Mouse (Mus musculus): Measurements from ENCODE around the gene Tenm2.

Gene Tenm2

GRCm38 (mm10) chr11:36481524-36481923 is 754.2 kb downstream of the Tenm2 start:
- no peak for DNase-seq (ENCODE audit: low spot score)

GRCm38 (mm10) chr11:36481086-36481485 is 754.7 kb downstream of the Tenm2 start:
- DNase-seq (ENCODE audit: low spot score): no peak

DNA sequence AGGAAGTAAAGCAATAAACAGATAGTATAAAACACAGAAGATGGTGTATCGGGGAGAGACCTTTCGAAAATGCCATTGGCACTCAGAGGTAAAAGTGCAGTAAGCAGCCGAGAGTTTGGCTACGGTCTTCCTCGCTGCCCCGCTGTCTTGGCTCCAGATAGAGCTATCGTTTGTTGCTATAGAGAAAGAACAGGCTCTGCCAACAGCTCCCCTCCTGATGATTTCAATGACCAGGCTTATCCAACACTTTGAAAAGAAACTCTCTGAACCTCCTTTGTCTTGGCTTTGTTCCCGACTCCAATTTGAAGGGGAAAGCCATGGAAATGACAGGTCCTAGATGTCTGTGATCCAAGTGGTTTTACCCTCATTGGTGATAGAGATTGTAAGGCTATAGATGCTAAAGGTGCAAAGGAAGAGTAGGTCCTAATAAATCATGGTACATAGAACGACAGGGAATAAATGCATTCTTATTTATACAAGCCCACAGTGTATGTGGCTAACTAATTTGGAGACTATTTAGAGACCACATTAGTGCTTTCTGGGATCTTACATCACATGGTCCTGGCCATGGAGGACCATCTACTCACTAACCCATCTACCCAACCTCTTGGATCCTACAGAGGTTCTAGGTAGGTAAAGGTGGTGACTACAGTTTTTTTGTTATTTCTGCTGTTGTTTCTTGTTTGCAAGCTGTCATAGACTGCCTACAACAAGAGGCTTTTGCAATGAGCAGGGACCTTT is 765.8 kb downstream of the Tenm2 start:
- DNase-seq (ENCODE audit: low spot score): no peak

DNA sequence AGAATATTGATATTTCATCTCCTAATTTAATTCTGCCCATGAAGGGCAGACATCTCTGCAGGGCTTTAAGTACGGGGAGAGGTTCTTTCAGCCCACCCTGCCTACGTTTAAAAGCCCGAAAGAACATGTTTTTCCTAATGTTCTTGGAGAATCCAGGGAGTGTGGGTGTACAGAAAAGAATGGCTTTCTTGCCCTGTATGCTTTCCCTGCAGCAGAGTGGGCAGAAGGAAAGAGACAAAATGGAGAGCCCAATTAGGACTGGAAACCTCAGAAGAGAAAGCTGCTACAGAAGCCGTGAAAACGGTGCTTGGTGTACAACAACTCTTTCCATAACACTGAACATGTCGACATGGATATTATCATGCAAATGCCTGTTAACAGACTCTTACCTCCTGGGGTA is 777.3 kb downstream of the Tenm2 start:
- no peak for DNase-seq (ENCODE audit: low spot score)

- DNase-seq (ENCODE audit: low spot score): no peak
Observed at GRCm38 (mm10) chr11:36454076-36454475, 781.7 kb downstream of the Tenm2 start.

- DNase-seq (ENCODE audit: low spot score): no peak
Observed at GRCm38 (mm10) chr11:36452436-36452835, 783.3 kb downstream of the Tenm2 start.

GRCm38 (mm10) chr11:36446351-36446750 is 789.4 kb downstream of the Tenm2 start:
- no peak for DNase-seq (ENCODE audit: low spot score)

- no peak for DNase-seq (ENCODE audit: low spot score)
Observed at GRCm38 (mm10) chr11:36443821-36444220, 791.9 kb downstream of the Tenm2 start.

DNA sequence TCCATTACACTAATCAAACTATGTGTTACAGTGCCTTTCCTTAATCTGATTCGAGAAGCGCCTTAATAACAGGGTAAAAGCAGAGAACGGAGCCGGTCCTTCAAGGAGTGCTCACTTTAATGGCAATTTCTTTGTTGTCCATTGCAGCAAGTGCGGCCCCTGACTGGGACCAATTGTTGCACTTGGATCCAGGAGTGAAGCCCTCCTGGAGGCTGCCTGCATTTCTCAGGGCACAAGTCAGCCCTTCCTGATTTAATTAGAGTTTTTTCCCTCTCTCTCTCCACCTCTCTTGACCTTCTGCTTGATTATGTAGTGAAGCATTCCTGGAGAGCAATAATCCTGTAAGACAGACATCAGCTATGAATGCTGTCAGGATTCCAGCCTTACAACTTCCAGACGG is 794.0 kb downstream of the Tenm2 start:
- no peak for DNase-seq (ENCODE audit: low spot score)

DNA sequence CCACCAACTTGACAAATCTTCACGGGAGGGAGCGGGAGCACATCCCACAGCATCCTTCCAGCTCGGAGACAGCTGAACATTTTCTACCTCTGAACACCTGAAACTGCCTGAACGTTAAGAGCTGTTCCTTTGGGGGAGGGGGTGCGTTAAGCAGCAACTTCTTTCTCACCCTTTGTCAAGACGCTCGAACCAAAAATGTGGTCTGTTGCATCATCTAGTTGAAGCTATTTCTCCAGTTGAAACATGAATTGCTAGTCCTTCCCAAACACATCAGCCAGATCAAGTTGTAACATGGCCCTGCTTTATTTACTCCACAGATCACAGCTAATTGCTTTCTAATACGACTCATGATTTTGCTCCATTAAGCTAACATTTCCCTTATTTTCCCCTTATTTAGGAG is 799.5 kb downstream of the Tenm2 start:
- DNase-seq (ENCODE audit: low spot score): no peak

GRCm38 (mm10) chr11:36428947-36429346 is 806.8 kb downstream of the Tenm2 start:
- no peak for DNase-seq (ENCODE audit: low spot score)

DNA sequence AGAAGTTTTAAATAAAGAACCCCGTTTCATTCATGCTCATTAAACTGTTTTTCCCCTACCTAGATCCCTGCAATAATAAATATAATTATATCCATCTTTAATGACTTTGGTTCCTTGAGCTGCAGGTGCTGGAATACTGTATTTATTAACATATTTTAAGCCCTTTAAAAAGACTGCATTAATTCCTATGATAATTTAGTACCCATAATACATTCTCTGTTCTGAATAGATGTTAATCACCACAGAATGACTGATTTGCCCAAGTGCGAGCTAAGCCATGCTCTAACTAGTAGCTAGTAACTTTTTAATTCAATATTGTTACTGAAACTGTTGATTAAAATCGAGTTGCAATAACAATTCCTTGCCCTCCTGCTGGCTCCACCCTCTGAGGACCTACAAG is 810.8 kb downstream of the Tenm2 start:
- no peak for DNase-seq (ENCODE audit: low spot score)

DNA sequence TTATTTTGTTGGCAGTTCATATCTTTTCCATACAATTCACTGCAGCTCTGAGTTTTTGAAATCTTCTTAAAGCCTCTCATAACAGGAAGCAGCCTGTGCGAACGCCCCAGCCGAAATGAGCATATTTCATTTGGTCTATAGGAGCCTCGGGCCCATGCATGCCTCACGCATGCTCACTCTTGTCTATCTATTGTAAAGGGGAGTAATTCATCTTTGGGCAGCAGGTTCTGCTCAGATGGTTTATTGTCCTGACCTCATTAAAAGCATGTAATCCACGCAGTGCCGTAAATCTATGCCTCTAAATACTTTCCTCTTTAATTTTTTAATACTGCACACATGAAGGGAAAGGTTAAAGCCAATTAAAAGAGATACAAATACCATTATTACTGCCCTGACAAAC is 815.7 kb downstream of the Tenm2 start:
- no peak for DNase-seq (ENCODE audit: low spot score)

- no peak for DNase-seq (ENCODE audit: low spot score)
Observed at GRCm38 (mm10) chr11:36415244-36415643, 820.5 kb downstream of the Tenm2 start.

DNA sequence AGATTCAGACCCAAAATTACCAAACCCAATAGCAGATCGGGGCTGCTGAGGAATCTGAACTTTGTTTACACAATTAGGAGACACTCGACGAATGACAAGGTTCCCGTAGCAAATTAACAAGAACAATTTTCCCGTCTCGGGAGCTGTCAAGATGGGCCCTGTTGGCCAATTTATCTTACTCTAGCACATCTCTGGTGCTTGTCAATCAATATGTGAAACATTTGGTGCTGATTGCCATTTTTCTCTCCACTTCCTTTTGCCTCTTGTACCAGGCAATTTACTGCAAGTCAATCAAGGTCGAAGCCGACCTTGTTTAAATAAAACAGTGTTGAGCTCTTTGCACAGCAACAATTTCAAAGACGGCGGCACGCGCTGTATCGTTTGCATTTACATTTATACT is 824.9 kb downstream of the Tenm2 start:
- DNase-seq (ENCODE audit: low spot score): no peak

DNA sequence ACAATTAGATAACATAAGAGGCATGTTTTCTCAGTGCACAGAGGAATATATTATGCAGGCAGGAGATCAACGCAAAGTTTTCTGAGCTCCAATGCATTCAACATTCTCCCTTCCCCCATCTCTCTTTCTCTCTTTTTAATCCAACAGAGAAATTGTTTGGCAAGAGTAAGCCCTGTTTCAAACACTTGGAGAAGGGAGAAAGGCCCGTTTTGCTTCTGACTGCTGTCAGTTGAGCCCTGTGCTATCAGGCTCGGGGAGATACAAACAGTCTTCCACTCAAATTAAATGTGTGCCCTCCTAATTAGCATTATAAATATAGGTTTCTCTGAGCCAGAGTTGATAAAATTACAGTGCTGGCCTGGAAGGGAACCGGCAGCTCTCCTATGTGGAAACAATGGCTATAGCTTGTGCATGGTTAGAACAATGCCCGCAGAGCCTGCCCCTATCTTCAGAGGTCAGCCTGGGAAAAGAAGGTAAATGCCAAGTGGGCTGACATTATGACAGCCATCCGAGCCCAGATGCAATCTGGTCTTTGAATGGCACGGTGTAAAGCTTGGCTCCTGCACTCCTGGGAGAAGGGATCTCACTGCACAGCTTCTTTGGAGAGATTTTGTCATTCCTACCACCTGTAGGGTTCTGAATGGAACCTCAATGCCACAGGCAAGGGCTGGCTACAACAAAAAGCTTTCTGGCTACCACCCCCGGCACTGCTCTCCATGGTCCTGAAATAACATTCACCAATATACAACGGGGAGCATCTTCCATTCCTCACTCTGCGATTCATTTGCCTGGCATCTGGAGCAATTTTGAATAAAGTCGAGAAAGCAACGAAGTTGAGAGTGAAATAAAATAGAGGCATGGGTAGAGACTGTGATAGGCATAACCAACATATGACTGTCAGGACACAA is 839.7 kb downstream of the Tenm2 start:
- DNase-seq (ENCODE audit: low spot score): no peak

DNA sequence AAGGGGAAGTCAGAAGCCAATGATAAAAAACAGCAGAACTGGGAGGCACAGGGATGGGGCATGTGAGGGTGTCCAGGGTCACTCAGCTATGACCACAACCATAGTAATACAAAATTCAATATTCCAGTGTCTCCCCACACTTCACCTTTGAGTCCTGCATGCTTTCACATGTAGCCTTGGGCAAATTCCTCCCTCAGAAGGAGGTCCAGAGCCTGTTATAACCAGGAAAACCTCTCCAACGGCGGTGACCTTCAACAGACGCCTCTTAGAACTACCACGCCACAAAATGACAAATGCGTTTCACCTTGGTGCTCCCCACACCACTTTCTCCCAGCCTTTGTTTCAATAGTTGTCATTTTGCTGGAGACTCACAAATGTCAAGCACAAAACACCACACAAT is 851.1 kb downstream of the Tenm2 start:
- DNase-seq (ENCODE audit: low spot score): no peak

GRCm38 (mm10) chr11:36371814-36372213 is 864.0 kb downstream of the Tenm2 start:
- no peak for DNase-seq (ENCODE audit: low spot score)

DNA sequence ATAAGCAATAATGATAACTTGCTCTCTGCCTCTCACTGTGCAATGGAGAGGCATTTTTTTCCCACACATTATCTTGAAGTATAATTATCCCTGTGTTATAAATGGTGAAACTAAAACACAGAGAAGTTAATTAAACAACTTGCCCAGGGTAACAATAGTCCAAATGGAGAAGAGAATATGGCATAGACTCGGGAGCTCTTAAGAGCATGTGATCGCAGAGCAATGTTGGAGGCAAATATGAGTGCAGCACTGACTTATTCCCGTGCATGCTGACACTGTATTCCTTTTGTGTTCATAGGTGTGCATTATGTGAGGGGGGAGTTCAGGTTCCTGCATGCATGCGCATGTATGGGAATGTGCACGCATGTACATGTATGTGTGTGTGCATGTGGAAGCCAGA is 870.7 kb downstream of the Tenm2 start:
- DNase-seq (ENCODE audit: low spot score): no peak

DNA sequence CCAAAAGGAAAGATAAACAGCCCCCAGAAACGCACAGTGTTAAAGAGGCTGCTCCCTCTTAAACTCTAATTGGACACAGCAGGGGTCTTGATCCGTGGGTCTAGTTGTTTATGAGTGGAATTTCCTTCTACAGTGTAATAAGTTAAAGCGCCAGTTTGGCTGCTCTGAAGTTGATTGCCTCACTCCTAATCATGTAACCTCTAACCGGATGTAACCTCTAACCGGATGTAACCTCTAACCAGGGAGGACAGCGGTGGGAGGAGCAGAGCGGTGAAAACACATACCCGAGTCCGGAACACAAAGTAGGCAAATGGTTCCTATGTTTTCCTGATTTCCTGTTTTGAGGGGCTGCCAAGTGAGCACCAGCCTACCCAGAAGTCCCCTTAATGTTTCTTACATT is 871.3 kb downstream of the Tenm2 start:
- DNase-seq (ENCODE audit: low spot score): no peak

- DNase-seq (ENCODE audit: low spot score): no peak
Observed at GRCm38 (mm10) chr11:36362514-36362913, 873.2 kb downstream of the Tenm2 start.

- DNase-seq (ENCODE audit: low spot score): no peak
Observed at GRCm38 (mm10) chr11:36353252-36353651, 882.5 kb downstream of the Tenm2 start.

DNA sequence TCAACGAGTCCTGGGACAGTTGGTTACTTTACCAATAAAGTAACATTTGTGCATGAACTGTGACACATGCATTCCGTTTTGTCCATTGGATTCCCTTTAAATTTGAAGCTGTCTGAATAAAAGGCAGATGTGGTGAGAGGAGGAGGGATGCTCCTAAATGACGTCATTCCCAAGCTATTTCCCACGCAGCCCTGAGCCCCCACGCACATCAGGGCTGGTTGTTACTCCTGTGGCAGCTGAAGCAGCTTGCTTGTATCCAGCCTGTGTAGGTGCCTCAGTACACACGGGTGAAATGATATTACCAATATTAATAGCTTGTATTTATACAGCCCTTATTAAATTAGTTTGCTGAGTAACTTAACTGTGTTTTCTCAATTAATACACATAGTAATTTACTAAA is 884.0 kb downstream of the Tenm2 start:
- DNase-seq (ENCODE audit: low spot score): no peak

Data from urinary bladder, postnatal 14 days (tissue).